Mouse (Mus musculus): ENCODE results near the gene Cers4. TPM values are rescaled to one million over a fixed set of nuclear protein-coding genes. Genes with fewer than 3 reads are reported as not detected.

Gene Cers4
- polyA plus RNA-seq, 2 experiments: 17.9 to 30.0 TPM

GRCm38 (mm10) chr8:4481586-4481985 lies 11.2 kb upstream of the Cers4 start:
- no peak for TF ChIP-seq POLR2A (IDR thresholded peaks at IDR 0.05; ENCODE audit: borderline replicate concordance, extremely low read depth, insufficient read depth, insufficient read length)

GRCm38 (mm10) chr8:4482501-4482900 lies 10.3 kb upstream of the Cers4 start:
- no peaks in the 10 kb centered on the region for H3K36me3 ChIP-seq (ENCODE audit: control insufficient read depth, insufficient read depth, low read length)
- DNase-seq (ENCODE audit: low spot score) (no peak), ATAC-seq (ENCODE audit: low FRiP score, low read depth) (no peak)
- no peaks in the 10 kb centered on the region for H3K27me3 ChIP-seq (ENCODE audit: control insufficient read depth, insufficient read depth, low read length)
- no peak overlapping the region for H3K9ac ChIP-seq (ENCODE audit: low read depth, low read length, severe bottlenecking)
- H3K9me3 ChIP-seq (ENCODE audit: control insufficient read depth, low read length): no peaks in the 10 kb centered on the region
- H3K4me1 ChIP-seq (ENCODE audit: control insufficient read depth, insufficient read depth, low read length): peaks cover 8% of the 10 kb centered on the region
- H3K4me3 ChIP-seq (replicated peaks; ENCODE audit: low read length): no peak overlapping the region
- no peak overlapping the region for H3K4me2 ChIP-seq (replicated peaks; ENCODE audit: low read depth, low read length, severe bottlenecking)
- TF ChIP-seq POLR2A (IDR thresholded peaks at IDR 0.05; ENCODE audit: borderline replicate concordance, extremely low read depth, insufficient read depth, insufficient read length): no peak
- H3K27ac ChIP-seq (replicated peaks; ENCODE audit: low read depth, low read length): no peak overlapping the region
- 70% methylated on average over 4 of the region's 4 CpGs for WGBS

More at GRCm38 (mm10) chr8:4481586-4481985, 11.2 kb upstream of the Cers4 start:
- DNase-seq (ENCODE audit: low spot score) (no peak), ATAC-seq (ENCODE audit: low FRiP score, low read depth) (no peak)
- Histone ChIP-seq H3K4me1 (ENCODE audit: control insufficient read depth, insufficient read depth, low read length) (peaks cover 8% of the 10 kb centered on the region), H3K9me3 (ENCODE audit: control insufficient read depth, low read length) (no peaks in the 10 kb centered on the region), H3K9ac (ENCODE audit: low read depth, low read length, severe bottlenecking) (no peak overlapping the region), H3K4me3 (replicated peaks; ENCODE audit: low read length) (no peak overlapping the region), H3K27me3 (ENCODE audit: control insufficient read depth, insufficient read depth, low read length) (no peaks in the 10 kb centered on the region), H3K36me3 (ENCODE audit: control insufficient read depth, insufficient read depth, low read length) (no peaks in the 10 kb centered on the region), H3K4me2 (replicated peaks; ENCODE audit: low read depth, low read length, severe bottlenecking) (no peak overlapping the region), H3K27ac (replicated peaks; ENCODE audit: low read depth, low read length) (no peak overlapping the region)
- WGBS: 70% methylated on average over 4 of the region's 4 CpGs

- WGBS: 26% methylated on average over 6 of the region's 6 CpGs
- Histone ChIP-seq H3K4me3 (replicated peaks; ENCODE audit: low read length) (no peak overlapping the region), H3K4me1 (ENCODE audit: control insufficient read depth, insufficient read depth, low read length) (peaks cover 8% of the 10 kb centered on the region), H3K27me3 (ENCODE audit: control insufficient read depth, insufficient read depth, low read length) (no peaks in the 10 kb centered on the region), H3K9ac (ENCODE audit: low read depth, low read length, severe bottlenecking) (no peak overlapping the region), H3K36me3 (ENCODE audit: control insufficient read depth, insufficient read depth, low read length) (no peaks in the 10 kb centered on the region), H3K27ac (replicated peaks; ENCODE audit: low read depth, low read length) (no peak overlapping the region), H3K4me2 (replicated peaks; ENCODE audit: low read depth, low read length, severe bottlenecking) (no peak overlapping the region), H3K9me3 (ENCODE audit: control insufficient read depth, low read length) (no peaks in the 10 kb centered on the region)
- TF ChIP-seq POLR2A (IDR thresholded peaks at IDR 0.05; ENCODE audit: borderline replicate concordance, extremely low read depth, insufficient read depth, insufficient read length): no peak
- DNase-seq (ENCODE audit: low spot score) (peak; percentile 22), ATAC-seq (ENCODE audit: low FRiP score, low read depth) (no peak)
These were observed 9.5 kb upstream of the Cers4 start for GRCm38 (mm10) chr8:4483330-4483729.

- no peaks in the 10 kb centered on the region for H3K9me3 ChIP-seq (ENCODE audit: control insufficient read depth, low read length)
- ATAC-seq (ENCODE audit: low FRiP score, low read depth): peak; percentile 45
- TF ChIP-seq POLR2A (IDR thresholded peaks at IDR 0.05; ENCODE audit: borderline replicate concordance, extremely low read depth, insufficient read depth, insufficient read length): no peak
- no peaks in the 10 kb centered on the region for H3K27me3 ChIP-seq (ENCODE audit: control insufficient read depth, insufficient read depth, low read length)
- H3K36me3 ChIP-seq (ENCODE audit: control insufficient read depth, insufficient read depth, low read length): no peaks in the 10 kb centered on the region
- peak overlapping the region; percentile 51 for H3K4me3 ChIP-seq (replicated peaks; ENCODE audit: low read length)
- H3K4me1 ChIP-seq (ENCODE audit: control insufficient read depth, insufficient read depth, low read length): peaks cover 6% of the 10 kb centered on the region; the same call in 1 of the 2 replicates
- 11% methylated on average over 21 of the region's 21 CpGs for WGBS
- H3K27ac ChIP-seq (replicated peaks; ENCODE audit: low read depth, low read length): peak overlapping the region; percentile 28
- H3K4me2 ChIP-seq (replicated peaks; ENCODE audit: low read depth, low read length, severe bottlenecking): peak overlapping the region; percentile 82
- H3K9ac ChIP-seq (ENCODE audit: low read depth, low read length, severe bottlenecking): peak overlapping the region; percentile 63
- peak; percentile 12 for DNase-seq (ENCODE audit: low spot score)
These were observed 1.0 kb downstream of the Cers4 start for GRCm38 (mm10) chr8:4493686-4494440.

GRCm38 (mm10) chr8:4495976-4496375 lies 3.1 kb downstream of the Cers4 start:
- Histone ChIP-seq H3K4me3 (replicated peaks; ENCODE audit: low read length) (no peak overlapping the region), H3K9me3 (ENCODE audit: control insufficient read depth, low read length) (no peaks in the 10 kb centered on the region), H3K4me2 (replicated peaks; ENCODE audit: low read depth, low read length, severe bottlenecking) (no peak overlapping the region), H3K27ac (replicated peaks; ENCODE audit: low read depth, low read length) (no peak overlapping the region), H3K4me1 (ENCODE audit: control insufficient read depth, insufficient read depth, low read length) (peaks cover 6% of the 10 kb centered on the region; the same call in 1 of the 2 replicates), H3K27me3 (ENCODE audit: control insufficient read depth, insufficient read depth, low read length) (no peaks in the 10 kb centered on the region), H3K9ac (ENCODE audit: low read depth, low read length, severe bottlenecking) (no peak overlapping the region), H3K36me3 (ENCODE audit: control insufficient read depth, insufficient read depth, low read length) (no peaks in the 10 kb centered on the region)
- TF ChIP-seq POLR2A (IDR thresholded peaks at IDR 0.05; ENCODE audit: borderline replicate concordance, extremely low read depth, insufficient read depth, insufficient read length): no peak
- WGBS: 54% methylated on average over 6 of the region's 6 CpGs
- DNase-seq (ENCODE audit: low spot score): no peak
- ATAC-seq (ENCODE audit: low FRiP score, low read depth): no peak

Measured in limb, embryonic 14.5 days (tissue).